Mouse (Mus musculus): ENCODE data around the gene Gm28729. TPM values are rescaled to one million over a fixed set of nuclear protein-coding genes. Genes with fewer than 3 reads are reported as not detected.
A peak's percentile ranks its signal among the peaks of the same experiment; 100 is the strongest.
"Not testable (repeated sequence)": the region's sequence is repeated elsewhere in the genome, so short reads cannot be mapped to it uniquely, and the experiment has no call there.

Gene Gm28729
- polyA plus RNA-seq, 1 experiment from 2014 or later: not detected

DNA sequence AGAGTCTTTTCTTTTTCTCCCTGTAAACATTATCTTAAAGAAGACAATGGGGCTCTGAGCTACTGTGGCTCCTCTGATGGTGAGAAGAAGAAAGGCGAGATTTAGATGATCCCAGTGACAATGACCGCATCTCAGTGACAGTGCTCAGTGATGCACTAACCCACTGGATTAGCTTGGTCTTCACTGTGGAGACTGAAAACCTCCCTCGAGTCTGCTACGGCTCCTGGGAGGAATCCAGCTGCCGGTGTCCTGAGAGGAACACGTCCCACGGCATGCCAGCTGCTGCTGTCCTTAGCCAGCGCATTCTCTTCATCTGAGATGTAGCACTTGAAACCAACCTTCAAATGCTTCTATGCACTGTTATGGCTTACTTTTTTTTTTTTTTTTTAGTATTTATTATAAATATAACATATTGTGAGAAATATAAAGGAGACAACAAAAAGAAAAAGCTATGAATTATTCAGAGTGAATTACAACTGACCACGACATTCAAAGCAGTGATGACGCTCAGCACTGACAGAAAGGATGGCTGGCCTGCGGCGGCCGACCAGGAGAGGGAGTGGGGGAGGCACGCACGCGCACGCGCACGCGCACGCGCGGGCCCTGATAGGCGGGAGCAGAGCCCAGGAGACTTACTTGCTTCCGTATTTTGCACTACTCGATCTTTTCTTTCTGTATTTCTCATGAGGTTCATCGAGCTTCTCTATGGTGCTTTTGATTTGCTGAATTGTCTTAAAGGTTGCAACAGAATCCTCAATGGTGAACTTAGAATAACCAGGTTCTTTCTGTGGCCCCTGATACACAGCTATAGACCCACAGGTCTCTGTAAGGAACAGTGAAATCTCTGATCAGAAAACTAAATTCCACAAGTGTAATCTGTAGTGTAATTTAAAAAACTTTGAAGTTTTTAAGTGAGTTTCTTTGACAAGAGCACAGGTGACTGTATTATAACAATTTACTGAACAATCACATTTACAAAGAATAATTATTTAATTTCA is 18.9 kb upstream of the Gm28729 start:
- 24% methylated on average over 27 of the region's 27 CpGs for WGBS
- Histone ChIP-seq H3K4me2 (ENCODE audit: low read depth, low read length) (peak overlapping the region; percentile 42; the same call in 1 of the 2 replicates), H3K9me3 (ENCODE audit: control insufficient read depth, low read length) (no peaks in the 10 kb centered on the region), H3K27ac (ENCODE audit: low read depth, low read length) (peak overlapping the region; percentile 55; the same call in 1 of the 2 replicates), H3K4me1 (ENCODE audit: control insufficient read depth, insufficient read depth, low read length) (no peaks in the 10 kb centered on the region), H3K4me3 (ENCODE audit: low read depth, low read length) (0 out of 2 replicates have a peak overlapping the region, but pooled peaks have one; percentile 17), H3K27me3 (ENCODE audit: control insufficient read depth, insufficient read depth, low read length) (no peaks in the 10 kb centered on the region), H3K9ac (replicated peaks; ENCODE audit: low read depth, low read length) (no peak overlapping the region), H3K36me3 (ENCODE audit: control insufficient read depth, insufficient read depth, low read length) (peaks cover 19% of the 10 kb centered on the region)
- peak; percentile 88 for ATAC-seq (ENCODE audit: low read depth)

GRCm38 (mm10) chr9:96538916-96539315 is 13.9 kb upstream of the Gm28729 start:
- no peak overlapping the region for H3K9ac ChIP-seq (replicated peaks; ENCODE audit: low read depth, low read length)
- 66% methylated on average over 10 of the region's 10 CpGs for WGBS
- no peaks in the 10 kb centered on the region for H3K27me3 ChIP-seq (ENCODE audit: control insufficient read depth, insufficient read depth, low read length)
- 0 out of 2 replicates have a peak, but pooled peaks cover 6% of the 10 kb centered on the region for H3K4me1 ChIP-seq (ENCODE audit: control insufficient read depth, insufficient read depth, low read length)
- H3K4me3 ChIP-seq (ENCODE audit: low read depth, low read length): no peak overlapping the region
- no peak overlapping the region for H3K27ac ChIP-seq (ENCODE audit: low read depth, low read length)
- H3K9me3 ChIP-seq (ENCODE audit: control insufficient read depth, low read length): no peaks in the 10 kb centered on the region
- no peak for ATAC-seq (ENCODE audit: low read depth)
- no peak overlapping the region for H3K4me2 ChIP-seq (ENCODE audit: low read depth, low read length)
- H3K36me3 ChIP-seq (ENCODE audit: control insufficient read depth, insufficient read depth, low read length): peaks cover 8% of the 10 kb centered on the region

GRCm38 (mm10) chr9:96537615-96537919 is 12.5 kb upstream of the Gm28729 start:
- Histone ChIP-seq H3K9ac (replicated peaks; ENCODE audit: low read depth, low read length) (no peak overlapping the region), H3K36me3 (ENCODE audit: control insufficient read depth, insufficient read depth, low read length) (peaks cover 4% of the 10 kb centered on the region; the same call in 1 of the 2 replicates), H3K4me2 (ENCODE audit: low read depth, low read length) (peak overlapping the region; percentile 55; the same call in 1 of the 2 replicates), H3K9me3 (ENCODE audit: control insufficient read depth, low read length) (no peaks in the 10 kb centered on the region), H3K4me1 (ENCODE audit: control insufficient read depth, insufficient read depth, low read length) (0 out of 2 replicates have a peak, but pooled peaks cover 6% of the 10 kb centered on the region), H3K27me3 (ENCODE audit: control insufficient read depth, insufficient read depth, low read length) (no peaks in the 10 kb centered on the region), H3K4me3 (ENCODE audit: low read depth, low read length) (no peak overlapping the region), H3K27ac (ENCODE audit: low read depth, low read length) (no peak overlapping the region)
- ATAC-seq (ENCODE audit: low read depth): no peak
- WGBS: 88% methylated on average over 6 of the region's 6 CpGs

- H3K27ac ChIP-seq (ENCODE audit: low read depth, low read length): peak overlapping the region; percentile 16; the same call in 1 of the 2 replicates
- no peaks in the 10 kb centered on the region for H3K9me3 ChIP-seq (ENCODE audit: control insufficient read depth, low read length)
- WGBS: 29% methylated on average over 37 of the region's 37 CpGs
- H3K4me2 ChIP-seq (ENCODE audit: low read depth, low read length): peak overlapping the region; percentile 55
- H3K27me3 ChIP-seq (ENCODE audit: control insufficient read depth, insufficient read depth, low read length): no peaks in the 10 kb centered on the region
- H3K36me3 ChIP-seq (ENCODE audit: control insufficient read depth, insufficient read depth, low read length): peaks cover 4% of the 10 kb centered on the region; the same call in 1 of the 2 replicates
- ATAC-seq (ENCODE audit: low read depth): peak; percentile 71
- H3K4me1 ChIP-seq (ENCODE audit: control insufficient read depth, insufficient read depth, low read length): 0 out of 2 replicates have a peak, but pooled peaks cover 6% of the 10 kb centered on the region
- peak overlapping the region; percentile 42; the same call in 1 of the 2 replicates for H3K9ac ChIP-seq (replicated peaks; ENCODE audit: low read depth, low read length)
- peak overlapping the region; percentile 22; the same call in 1 of the 2 replicates for H3K4me3 ChIP-seq (ENCODE audit: low read depth, low read length)
Measured at GRCm38 (mm10) chr9:96536895-96537614, 12.0 kb upstream of the Gm28729 start.

DNA sequence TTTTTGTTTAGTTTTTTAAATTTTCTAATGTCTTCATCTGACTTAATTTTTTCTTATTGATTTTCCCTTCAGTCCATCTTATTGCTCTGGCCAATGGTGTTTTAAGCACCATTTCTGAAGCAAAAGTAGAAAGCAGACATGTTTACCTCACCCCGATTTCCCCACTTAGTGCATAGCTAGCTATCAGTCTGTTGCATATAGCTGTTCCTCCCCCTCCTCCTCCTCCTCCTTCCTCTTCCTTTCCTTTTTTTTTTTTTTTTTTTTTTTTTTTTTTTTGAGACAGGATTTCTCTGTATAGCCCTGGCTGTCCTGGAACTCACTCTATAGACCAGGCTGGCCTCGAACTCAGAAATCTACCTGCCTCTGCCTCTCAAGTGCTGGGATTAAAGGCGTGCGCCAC is 11.0 kb upstream of the Gm28729 start:
- not testable (repeated sequence) for H3K9me3 ChIP-seq (ENCODE audit: control insufficient read depth, low read length); H3K9ac ChIP-seq (replicated peaks; ENCODE audit: low read depth, low read length); H3K27ac ChIP-seq (ENCODE audit: low read depth, low read length); H3K4me3 ChIP-seq (ENCODE audit: low read depth, low read length); H3K4me1 ChIP-seq (ENCODE audit: control insufficient read depth, insufficient read depth, low read length); H3K36me3 ChIP-seq (ENCODE audit: control insufficient read depth, insufficient read depth, low read length); ATAC-seq (ENCODE audit: low read depth); H3K27me3 ChIP-seq (ENCODE audit: control insufficient read depth, insufficient read depth, low read length); H3K4me2 ChIP-seq (ENCODE audit: low read depth, low read length)
- WGBS: 91% methylated on average over 4 of the region's 4 CpGs

DNA sequence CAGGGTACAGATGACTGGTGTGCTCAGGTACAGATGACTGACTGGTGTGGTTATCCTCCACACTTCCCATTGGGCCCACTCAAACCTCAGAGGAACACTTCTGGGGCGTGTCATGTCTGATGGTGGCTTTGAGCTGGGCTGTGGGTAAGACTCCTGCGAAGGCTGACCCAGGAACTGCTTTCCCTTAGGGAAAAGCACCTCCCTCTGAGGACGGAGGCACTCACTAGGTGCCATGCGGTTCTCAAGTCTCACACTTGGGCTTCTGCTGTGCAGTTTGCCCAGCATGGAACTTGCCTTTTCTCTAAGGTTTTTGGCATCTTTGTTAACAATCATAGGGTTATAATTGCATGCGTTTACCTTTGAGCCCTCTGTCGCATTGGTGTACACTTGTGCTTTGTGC is 10.4 kb upstream of the Gm28729 start:
- Histone ChIP-seq H3K4me2 (ENCODE audit: low read depth, low read length) (no peak overlapping the region), H3K9me3 (ENCODE audit: control insufficient read depth, low read length) (no peaks in the 10 kb centered on the region), H3K4me3 (ENCODE audit: low read depth, low read length) (no peak overlapping the region), H3K9ac (replicated peaks; ENCODE audit: low read depth, low read length) (no peak overlapping the region), H3K4me1 (ENCODE audit: control insufficient read depth, insufficient read depth, low read length) (peaks cover 7% of the 10 kb centered on the region; the same call in 1 of the 2 replicates), H3K36me3 (ENCODE audit: control insufficient read depth, insufficient read depth, low read length) (no peaks in the 10 kb centered on the region), H3K27ac (ENCODE audit: low read depth, low read length) (no peak overlapping the region), H3K27me3 (ENCODE audit: control insufficient read depth, insufficient read depth, low read length) (no peaks in the 10 kb centered on the region)
- WGBS: 89% methylated on average over 6 of the region's 6 CpGs
- ATAC-seq (ENCODE audit: low read depth): no peak

- H3K9ac ChIP-seq (replicated peaks; ENCODE audit: low read depth, low read length): no peak overlapping the region
- H3K9me3 ChIP-seq (ENCODE audit: control insufficient read depth, low read length): no peaks in the 10 kb centered on the region
- H3K27ac ChIP-seq (ENCODE audit: low read depth, low read length): no peak overlapping the region
- 86% methylated on average over 4 of the region's 4 CpGs for WGBS
- no peak for ATAC-seq (ENCODE audit: low read depth)
- H3K4me3 ChIP-seq (ENCODE audit: low read depth, low read length): no peak overlapping the region
- H3K27me3 ChIP-seq (ENCODE audit: control insufficient read depth, insufficient read depth, low read length): no peaks in the 10 kb centered on the region
- no peaks in the 10 kb centered on the region for H3K36me3 ChIP-seq (ENCODE audit: control insufficient read depth, insufficient read depth, low read length)
- no peak overlapping the region for H3K4me2 ChIP-seq (ENCODE audit: low read depth, low read length)
- peaks cover 13% of the 10 kb centered on the region; the same call in 1 of the 2 replicates for H3K4me1 ChIP-seq (ENCODE audit: control insufficient read depth, insufficient read depth, low read length)
Measured at GRCm38 (mm10) chr9:96534256-96534655, 9.2 kb upstream of the Gm28729 start.

DNA sequence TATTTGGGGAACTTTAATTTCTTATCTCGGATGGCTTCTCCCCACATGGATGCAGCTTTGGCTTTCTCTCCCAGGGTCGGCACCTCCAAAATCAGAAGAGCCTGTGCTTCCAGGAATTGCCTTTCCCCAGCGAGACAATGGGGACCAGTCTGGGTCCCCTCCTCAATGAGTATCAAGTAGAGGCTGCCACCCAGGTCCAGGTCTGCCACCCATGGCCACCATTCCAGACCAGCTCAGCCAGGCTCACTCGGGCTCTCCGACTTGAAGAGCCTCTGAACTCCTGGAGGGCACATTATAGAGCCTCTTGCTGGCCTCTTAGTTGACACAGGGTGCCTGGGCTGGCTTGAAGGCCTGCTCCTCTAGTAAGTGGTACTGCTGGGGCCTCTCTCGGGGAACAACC is 8.4 kb upstream of the Gm28729 start:
- Histone ChIP-seq H3K27me3 (ENCODE audit: control insufficient read depth, insufficient read depth, low read length) (no peaks in the 10 kb centered on the region), H3K36me3 (ENCODE audit: control insufficient read depth, insufficient read depth, low read length) (no peaks in the 10 kb centered on the region), H3K9me3 (ENCODE audit: control insufficient read depth, low read length) (no peaks in the 10 kb centered on the region), H3K4me3 (ENCODE audit: low read depth, low read length) (no peak overlapping the region), H3K9ac (replicated peaks; ENCODE audit: low read depth, low read length) (no peak overlapping the region), H3K27ac (ENCODE audit: low read depth, low read length) (no peak overlapping the region), H3K4me2 (ENCODE audit: low read depth, low read length) (no peak overlapping the region), H3K4me1 (ENCODE audit: control insufficient read depth, insufficient read depth, low read length) (peaks cover 13% of the 10 kb centered on the region; the same call in 1 of the 2 replicates)
- ATAC-seq (ENCODE audit: low read depth): no peak
- 81% methylated on average over 6 of the region's 6 CpGs for WGBS
